Mouse (Mus musculus) heart, postnatal 0 days (tissue): Measurements from ENCODE around the gene Mindy1.

Experiments used
- CTCF ChIP-seq: IDR thresholded peaks from 2 replicates; pipeline ENCODE4 v1.5.1; 2016; ENCODE audit warnings: antibody characterized with exemption, control low read depth, low read depth
- EP300 ChIP-seq: IDR thresholded peaks from 2 replicates; pipeline ENCODE4 v1.6.1; 2016; ENCODE audit warnings: antibody characterized with exemption, low read depth

DNA sequence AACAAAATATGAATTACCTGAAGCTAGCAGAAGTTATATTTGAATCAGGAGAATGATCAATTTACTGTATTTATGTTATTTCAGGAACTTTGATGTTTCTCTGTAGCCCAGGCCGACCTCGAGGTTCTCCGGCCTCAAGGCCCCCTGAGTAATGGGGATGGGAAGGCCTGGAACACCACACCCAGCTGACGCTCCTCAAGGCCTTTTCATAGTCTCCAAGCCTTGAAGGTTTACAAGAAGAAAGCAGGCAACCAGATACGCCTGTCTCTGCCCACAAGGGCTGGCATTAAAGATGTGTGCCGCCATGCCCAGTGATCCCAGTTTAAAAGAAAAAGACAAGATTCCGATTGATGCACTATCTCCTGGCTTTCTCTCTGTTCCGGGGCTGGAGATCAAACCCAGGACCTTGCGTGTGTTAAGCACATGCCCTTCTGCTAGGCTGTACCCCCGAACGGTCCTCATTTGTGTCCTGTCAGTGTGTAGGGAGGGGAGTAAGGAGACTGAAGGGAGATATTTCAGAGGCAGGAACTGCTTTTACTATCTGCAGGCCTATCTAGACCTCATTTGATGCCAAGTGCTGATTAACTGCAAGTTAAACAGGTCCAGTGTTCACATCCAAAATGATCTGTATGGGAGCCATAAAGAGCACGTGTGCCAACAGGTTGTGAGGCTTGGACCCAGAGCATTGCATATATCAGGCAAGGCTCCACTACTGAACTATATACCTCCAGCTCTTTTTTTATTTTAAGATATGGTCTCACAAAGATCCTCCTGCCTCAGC, 3.5 kb downstream of the Mindy1 start:
- TF ChIP-seq CTCF: no peak
- no peak for TF ChIP-seq EP300
